Mouse (Mus musculus) heart, adult 2 months (tissue): ENCODE measurements around the gene Rnpep. TPM values are rescaled to one million over a fixed set of nuclear protein-coding genes. Genes with fewer than 3 reads are reported as not detected.
A peak's percentile ranks its signal among the peaks of the same experiment; 100 is the strongest.

ENCODE experiments used
- DNase-seq, 2 experiments: peaks; one replicate each; pipeline ENCODE4 v3.0.0; 2021
- H3K27ac ChIP-seq: fragments of 200-600 bp; 2 replicates; pipeline ENCODE4 v1.8.1; 2022
- H3K27me3 ChIP-seq: fragments of 200-500 bp; 2 replicates; pipeline ENCODE4 v1.6.1; 2012; ENCODE audit warnings: mild to moderate bottlenecking, low read length, inconsistent platforms, mixed read lengths; ENCODE audit not compliant: control insufficient read depth, insufficient read depth
- H3K36me3 ChIP-seq: fragments of 200-500 bp; 2 replicates; pipeline ENCODE4 v1.6.1; 2012; ENCODE audit warnings: low read length, inconsistent platforms; ENCODE audit not compliant: control insufficient read depth, insufficient read depth
- H3K4me1 ChIP-seq: fragments of 200-500 bp; 2 replicates; pipeline ENCODE4 v1.6.1; 2011; ENCODE audit warnings: low read length; ENCODE audit not compliant: control insufficient read depth, insufficient read depth
- H3K4me3 ChIP-seq: fragments of 200-600 bp; 2 replicates; pipeline ENCODE4 v1.8.1; 2022
- H3K79me2 ChIP-seq: fragments of 200-500 bp; replicated peaks from 2 replicates; pipeline ENCODE4 v1.6.1; 2012; ENCODE audit warnings: mild to moderate bottlenecking, inconsistent platforms, low read length, moderate library complexity, mixed read lengths; ENCODE audit not compliant: control insufficient read depth, insufficient read depth
- H3K9ac ChIP-seq: fragments of 200-500 bp; 2 replicates; pipeline ENCODE4 v1.6.1; 2012; ENCODE audit warnings: low read depth, mild to moderate bottlenecking, control low read depth, inconsistent platforms, low read length, mixed read lengths
- CTCF ChIP-seq: fragments of 200-600 bp; IDR thresholded peaks from 2 replicates; pipeline ENCODE4 v1.8.1; 2022; ENCODE audit warnings: antibody characterized with exemption, mild to moderate bottlenecking, moderate library complexity
- EP300 ChIP-seq: fragments of 200-500 bp; IDR thresholded peaks from 2 replicates; pipeline ENCODE4 v1.6.1; 2011; ENCODE audit warnings: low read depth, low read length, control low read depth; ENCODE audit not compliant: insufficient read depth
- POLR2A ChIP-seq: fragments of 200-500 bp; IDR thresholded peaks from 2 replicates; pipeline ENCODE4 v1.6.1; 2011; ENCODE audit warnings: mild to moderate bottlenecking, low read depth, low read length, control low read depth; ENCODE audit not compliant: insufficient read depth
- WGBS: fragments of 180-500 bp; shearing (Covaris S2); methylation state at CpG from one replicate; pipeline ENCODE4 v1.1.7; 2018; 5-methylcytosine and 5-hydroxymethylcytosine counted together
- intact Hi-C: fragments of 180-260 bp; cut with DNase I; formaldehyde crosslinking; loops from one replicate; pipeline ENCODE4 v1.15.1; 2025
- long read RNA-seq: library from polyadenylated mRNA; stranded (forward); transcript quantifications from one replicate; pipeline ENCODE4 v2.0.0, GENCODE M21; 2021
- polyA plus RNA-seq: library from polyadenylated mRNA; depleted of rRNA; stranded (reverse); fragments of >200 nt; gene quantifications from 2 replicates; pipeline ENCODE4 v1.2.3, GENCODE M21; 2012; rRNA removed
- total RNA-seq, 2 experiments: library from RNA; stranded (reverse); gene quantifications; 2 replicates each; pipeline ENCODE4 v1.2.3; 2021

The Rnpep gene
- 10 to 100 TPM; 20.0 to 22.6 TPM for total RNA-seq
- polyA plus RNA-seq = 14.0 and 14.4 TPM in 2 replicates
- long read RNA-seq, transcript Rnpep-202 (11 exons, 2,288 nt) = major isoform, 23 of 30 reads
- long read RNA-seq, partial matches to known transcripts = 6 of 30 reads
- long read RNA-seq, other reads (novel, unspliced or antisense) = 1 of 30 reads

- Histone ChIP-seq H3K27ac (peak within 1 kb of the TSS; percentile 97), H3K4me3 (peak within 1 kb of the TSS; percentile 86)
Measured at GRCm38 (mm10) chr1:135283826-135284291, at the start of gene Rnpep. Rnpep (minus strand) TSS chr1:135284084.

DNA sequence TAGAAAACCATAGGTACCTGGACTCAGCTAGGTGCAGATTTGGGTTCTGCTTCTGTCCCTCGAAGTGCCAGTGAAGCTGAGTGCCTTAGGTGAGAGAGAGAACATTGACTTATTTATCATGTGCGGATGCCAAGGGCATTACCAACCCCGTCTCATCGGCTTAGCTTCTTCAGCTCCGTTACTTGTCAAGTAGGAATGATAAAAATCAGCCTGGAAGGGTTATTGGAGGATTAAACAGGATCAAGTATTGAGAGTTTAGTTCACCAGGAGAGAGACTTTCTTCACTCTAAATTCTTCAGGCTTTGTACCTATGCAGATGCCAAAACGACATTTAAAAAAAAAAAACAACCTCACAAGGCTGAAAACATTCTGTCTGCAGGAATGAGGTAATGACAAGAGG is 46.7 kb upstream of the Rnpep start:
- no peak overlapping the region for H3K4me3 ChIP-seq
- H3K36me3 ChIP-seq = no peaks in the 10 kb centered on the region
- H3K27me3 ChIP-seq = no peaks in the 10 kb centered on the region
- H3K27ac ChIP-seq = no peak overlapping the region
- DNase-seq = no peak
- intact Hi-C loops = no loop called here
- no peak overlapping the region for H3K9ac ChIP-seq
- TF ChIP-seq EP300 = no peak
- no peak for TF ChIP-seq POLR2A
- no peak for TF ChIP-seq CTCF
- no peaks in the 10 kb centered on the region for H3K79me2 ChIP-seq
- WGBS = 72% methylated on average over 6 of the region's 6 CpGs
- no peaks in the 10 kb centered on the region; the same call in 1 of the 2 replicates for H3K4me1 ChIP-seq

More at GRCm38 (mm10) chr1:135283826-135284291, at the start of gene Rnpep:
- Histone ChIP-seq H3K36me3 (peaks cover 4% of the 10 kb centered on the region), H3K79me2 (no peaks in the 10 kb centered on the region), H3K27me3 (no peaks in the 10 kb centered on the region), H3K9ac (peak within 1 kb of the TSS; percentile 94), H3K4me1 (peaks cover 8% of the 10 kb centered on the region)
- WGBS = 0% methylated on average over 39 of the region's 39 CpGs
- TF ChIP-seq CTCF = peak; percentile 14; the same call in 1 of the 2 replicates
- no peak for TF ChIP-seq EP300
- TF ChIP-seq POLR2A = peak; percentile 70
- intact Hi-C loops = loop anchor here (2.0 kb wide), 1 partner anchor 29 kb away; the partner anchor contains the start of gene Timm17a
- peak; percentile 86 for DNase-seq

DNA sequence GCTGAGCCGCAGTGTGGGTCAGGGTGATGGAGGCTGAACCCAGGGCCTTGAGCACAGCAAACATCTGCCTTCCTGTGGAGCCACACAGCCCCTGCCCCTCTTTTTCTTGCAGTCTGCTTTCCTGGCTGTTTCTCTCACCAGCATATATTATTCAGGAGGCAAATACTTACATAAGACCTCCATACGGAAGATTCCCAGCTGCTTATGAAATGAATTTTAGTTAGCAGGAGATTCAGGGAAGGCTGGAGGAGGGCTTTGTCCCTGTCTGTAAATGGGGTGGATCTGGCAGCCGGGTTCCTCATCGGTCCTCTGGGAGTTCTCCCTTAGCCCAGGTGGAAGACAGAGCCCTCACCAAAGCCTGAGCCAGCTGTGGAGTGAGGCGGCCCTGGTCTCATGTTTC is 44.5 kb upstream of the Rnpep start:
- no peak for DNase-seq
- Histone ChIP-seq H3K27me3 (no peaks in the 10 kb centered on the region), H3K4me1 (no peaks in the 10 kb centered on the region; the same call in 1 of the 2 replicates), H3K4me3 (no peak overlapping the region), H3K79me2 (no peaks in the 10 kb centered on the region), H3K27ac (no peak overlapping the region), H3K36me3 (no peaks in the 10 kb centered on the region), H3K9ac (no peak overlapping the region)
- 67% methylated on average over 5 of the region's 5 CpGs for WGBS
- TF ChIP-seq POLR2A (no peak), CTCF (no peak), EP300 (no peak)
- intact Hi-C loops = no loop called here

GRCm38 (mm10) chr1:135325934-135326333 is 42.0 kb upstream of the Rnpep start:
- Histone ChIP-seq H3K27me3 (no peaks in the 10 kb centered on the region), H3K27ac (no peak overlapping the region), H3K4me1 (no peaks in the 10 kb centered on the region), H3K4me3 (no peak overlapping the region), H3K36me3 (no peaks in the 10 kb centered on the region), H3K79me2 (no peaks in the 10 kb centered on the region), H3K9ac (no peak overlapping the region)
- intact Hi-C loops = no loop called here
- no peak for DNase-seq
- no peak for TF ChIP-seq POLR2A
- TF ChIP-seq EP300 = no peak
- no peak for TF ChIP-seq CTCF
- 72% methylated on average over 2 of the region's 2 CpGs for WGBS

DNA sequence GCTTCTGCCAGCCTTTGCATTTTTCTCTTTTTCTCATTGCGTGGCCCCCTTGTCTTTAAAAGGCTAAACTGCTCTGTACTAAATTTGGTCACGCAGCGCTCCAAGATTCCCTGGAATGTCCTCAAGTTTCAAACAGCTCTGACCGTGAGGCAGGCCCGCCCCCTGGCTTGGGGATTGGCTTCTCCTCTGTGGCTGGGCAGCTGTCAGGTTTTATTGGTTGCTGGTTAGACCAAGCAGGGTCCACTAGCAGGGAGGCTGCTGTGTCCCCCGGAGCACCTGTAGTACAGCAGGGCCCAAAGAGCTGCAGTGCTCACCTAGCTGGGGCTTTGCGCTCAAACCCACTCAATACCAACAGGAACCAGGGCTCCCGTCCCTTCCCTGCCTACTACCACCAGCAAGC is 40.7 kb upstream of the Rnpep start, which contains the start of gene Lmod1:
Lmod1 (plus strand) TSS at position 237 of the 400 bp plus-strand sequence.
- intact Hi-C loops = no loop called here
- Histone ChIP-seq H3K27me3 (no peaks in the 10 kb centered on the region), H3K4me3 (no peak within 1 kb of the TSS), H3K27ac (no peak within 1 kb of the TSS; the same call in 1 of the 2 replicates), H3K79me2 (no peaks in the 10 kb centered on the region), H3K4me1 (no peaks in the 10 kb centered on the region), H3K36me3 (no peaks in the 10 kb centered on the region), H3K9ac (0 out of 2 replicates have a peak within 1 kb of the TSS, but pooled peaks have one; percentile 2)
- DNase-seq = peak in 1 of 2 experiments; percentile 15
- no peak for TF ChIP-seq POLR2A
- no peak for TF ChIP-seq EP300
- no peak for TF ChIP-seq CTCF
- WGBS = 20% methylated on average over 8 of the region's 8 CpGs

DNA sequence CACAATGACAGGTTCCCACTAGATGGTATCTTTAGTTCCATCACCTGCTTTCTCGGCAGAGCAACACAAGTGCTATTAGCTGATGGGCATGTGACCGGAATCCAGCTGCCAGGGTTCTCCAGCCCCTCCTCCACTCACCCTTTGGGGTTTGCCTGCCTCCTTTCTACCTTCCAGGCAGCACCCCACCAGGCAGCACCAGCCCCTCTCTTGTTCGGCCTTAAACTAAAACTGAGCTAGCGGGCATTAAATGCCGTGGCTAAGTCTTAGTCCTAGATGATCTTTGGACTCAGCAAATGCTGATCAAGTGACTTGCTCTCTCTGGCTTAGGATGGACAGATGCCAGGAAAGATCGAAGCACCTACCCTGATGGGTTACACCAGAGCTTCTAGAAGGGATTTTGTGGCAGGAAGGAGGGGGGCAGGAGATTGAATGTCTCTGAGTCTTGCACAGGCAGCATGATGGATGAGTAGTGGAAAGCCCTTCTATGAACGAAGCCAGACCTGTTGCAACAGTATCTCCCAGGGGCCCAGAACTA is 39.5 kb upstream of the Rnpep start:
- Histone ChIP-seq H3K4me3 (no peak overlapping the region), H3K4me1 (no peaks in the 10 kb centered on the region), H3K36me3 (no peaks in the 10 kb centered on the region), H3K27me3 (no peaks in the 10 kb centered on the region), H3K9ac (no peak overlapping the region), H3K79me2 (no peaks in the 10 kb centered on the region), H3K27ac (no peak overlapping the region)
- DNase-seq = no peak
- intact Hi-C loops = no loop called here
- TF ChIP-seq POLR2A = no peak
- no peak for TF ChIP-seq CTCF
- TF ChIP-seq EP300 = no peak
- WGBS = 92% methylated on average over 7 of the region's 7 CpGs
